Mouse (Mus musculus): ENCODE results near the gene Tnfsf15.

The Tnfsf15 gene

DNA sequence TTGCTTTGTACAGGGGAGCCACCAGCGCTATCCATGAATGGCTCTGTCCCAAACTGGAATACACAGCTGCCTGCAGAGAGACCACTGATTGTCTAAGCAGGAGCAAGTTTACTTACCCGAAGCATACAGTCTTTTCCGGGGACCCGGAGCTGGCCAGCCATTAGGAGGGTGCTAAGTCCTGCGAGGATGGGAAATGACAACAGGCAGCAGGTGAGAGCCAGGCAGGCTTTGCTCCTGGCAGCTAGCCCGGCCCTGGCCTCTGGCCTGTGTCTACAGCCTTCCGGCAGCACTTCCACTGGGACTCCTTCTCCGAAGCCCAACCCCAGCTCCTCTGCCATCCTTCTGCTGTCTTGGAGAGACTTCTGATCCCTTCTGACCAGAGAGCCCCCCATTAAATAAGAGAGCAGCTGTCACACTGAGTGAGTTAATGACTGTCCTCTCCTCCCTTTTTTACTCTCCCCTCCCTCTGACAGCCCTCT is at the start of gene Tnfsf15:
Tnfsf15 (minus strand) TSS at position 421 of the 479 bp plus-strand sequence.
- peak; percentile 92 to 94 for DNase-seq

GRCm38 (mm10) chr4:63792328-63792727 is 47.4 kb upstream of the Tnfsf15 start:
- DNase-seq: no peak

GRCm38 (mm10) chr4:63785466-63785865 is 40.6 kb upstream of the Tnfsf15 start:
- no peak for DNase-seq

DNA sequence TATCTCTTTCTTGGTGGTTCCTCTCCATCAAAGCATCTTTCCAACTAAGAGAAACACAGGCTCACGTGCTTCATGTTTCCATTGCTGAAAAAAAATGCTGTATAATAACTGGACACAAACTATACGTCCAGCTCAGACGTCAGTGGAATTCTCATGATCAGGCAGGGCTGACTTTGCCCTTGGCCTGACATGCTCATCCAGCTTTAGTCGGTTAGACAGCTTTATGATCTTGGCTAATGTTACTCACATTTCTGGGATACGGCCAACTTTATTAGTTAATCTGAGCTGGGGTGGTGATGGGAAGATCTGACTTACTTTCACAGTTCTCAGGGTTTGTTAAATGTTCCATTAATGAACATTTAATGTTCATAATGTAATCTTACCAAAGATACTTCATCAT is 38.9 kb upstream of the Tnfsf15 start:
- DNase-seq: no peak

DNA sequence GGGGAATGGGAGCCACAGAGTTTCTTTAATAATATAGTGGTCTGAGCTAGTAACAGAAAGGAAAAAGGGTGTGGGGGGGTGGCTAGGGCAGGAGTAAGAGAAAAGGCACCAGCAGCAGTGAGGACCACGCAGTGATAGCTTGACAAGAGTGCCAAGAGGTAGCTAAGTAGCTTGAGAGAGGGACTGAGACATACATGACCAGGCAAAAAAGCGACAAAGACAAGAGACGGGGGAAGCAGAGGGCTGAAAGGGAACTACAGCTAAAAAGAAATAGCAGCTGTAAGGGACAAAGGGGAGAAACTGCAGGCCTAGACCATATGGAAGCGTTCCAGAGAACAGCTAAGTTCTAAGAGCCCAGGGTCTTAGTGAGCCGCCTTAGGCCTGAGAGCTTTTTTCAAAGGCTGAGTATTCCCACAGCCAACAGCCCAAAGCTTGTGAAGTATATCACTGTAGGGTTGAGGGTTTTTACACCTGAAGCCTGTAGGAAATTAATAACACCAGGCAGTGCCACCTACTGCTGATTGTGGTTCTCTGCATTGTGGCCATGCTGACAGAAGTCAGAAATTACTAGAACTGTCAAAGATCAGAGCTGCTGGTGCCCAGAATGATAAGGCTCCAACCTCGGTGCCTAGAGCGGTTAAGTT is 38.2 kb upstream of the Tnfsf15 start:
- DNase-seq: no peak

DNA sequence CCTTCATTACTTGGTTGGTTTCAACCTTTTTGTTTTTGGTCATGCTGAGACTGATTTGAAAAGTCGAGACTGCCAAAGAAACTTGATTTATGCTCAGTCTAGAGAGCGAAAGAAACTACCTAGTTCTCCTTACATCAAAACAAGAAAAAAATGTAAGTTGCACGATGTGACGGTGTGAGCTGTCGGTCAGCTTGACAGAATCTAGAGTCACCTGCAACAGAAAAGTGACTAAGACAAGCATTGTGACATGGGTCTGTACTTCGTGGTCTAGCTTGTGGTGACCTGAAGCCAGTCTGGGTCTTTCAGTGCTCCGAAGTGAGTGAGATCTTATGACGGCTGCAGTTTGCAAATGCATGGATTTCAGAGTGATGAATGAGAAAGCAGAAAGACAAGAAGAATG is 32.3 kb upstream of the Tnfsf15 start:
- DNase-seq: no peak

GRCm38 (mm10) chr4:63773306-63774090 is 28.6 kb upstream of the Tnfsf15 start:
- peak; percentile 67 to 79 for DNase-seq

DNA sequence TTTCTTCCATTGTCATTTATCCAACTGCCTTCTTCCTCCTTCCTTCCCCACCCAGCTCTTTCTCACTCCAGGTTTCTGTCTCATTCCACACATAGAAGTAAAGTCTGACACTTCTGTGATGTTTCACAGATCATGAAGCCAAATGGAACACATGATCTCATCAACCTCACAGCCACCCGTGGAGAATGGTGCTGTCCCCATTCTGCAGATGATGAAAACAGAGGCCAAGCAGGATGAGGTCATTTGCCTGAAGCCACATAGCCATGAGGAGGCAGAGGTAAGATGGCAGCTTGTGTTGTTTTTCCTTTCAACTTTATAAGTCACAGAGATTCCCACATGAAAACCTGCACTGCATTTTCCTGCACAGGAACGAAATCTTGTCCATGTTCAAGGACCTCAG is 27.6 kb upstream of the Tnfsf15 start:
- DNase-seq: no peak

GRCm38 (mm10) chr4:63771291-63771690 is 26.4 kb upstream of the Tnfsf15 start:
- DNase-seq: no peak

DNA sequence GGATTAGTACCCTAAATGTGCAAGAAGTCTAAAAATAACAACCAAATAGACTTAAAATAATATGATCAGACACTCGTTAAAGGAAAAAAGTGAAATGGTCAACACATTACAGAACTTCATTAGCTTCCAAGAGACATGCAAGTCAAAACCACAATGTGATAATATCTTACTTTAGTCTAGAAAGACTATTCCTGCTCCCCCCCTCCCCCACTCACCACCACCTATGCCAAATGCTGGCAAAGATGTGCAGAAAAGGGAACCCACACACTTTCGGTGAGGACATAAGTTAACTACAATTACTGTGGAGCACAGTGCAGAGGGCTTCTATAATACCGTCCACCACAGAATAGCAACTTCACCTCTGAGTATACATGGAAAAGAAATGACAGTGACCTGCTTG is 24.2 kb upstream of the Tnfsf15 start:
- no peak for DNase-seq

DNA sequence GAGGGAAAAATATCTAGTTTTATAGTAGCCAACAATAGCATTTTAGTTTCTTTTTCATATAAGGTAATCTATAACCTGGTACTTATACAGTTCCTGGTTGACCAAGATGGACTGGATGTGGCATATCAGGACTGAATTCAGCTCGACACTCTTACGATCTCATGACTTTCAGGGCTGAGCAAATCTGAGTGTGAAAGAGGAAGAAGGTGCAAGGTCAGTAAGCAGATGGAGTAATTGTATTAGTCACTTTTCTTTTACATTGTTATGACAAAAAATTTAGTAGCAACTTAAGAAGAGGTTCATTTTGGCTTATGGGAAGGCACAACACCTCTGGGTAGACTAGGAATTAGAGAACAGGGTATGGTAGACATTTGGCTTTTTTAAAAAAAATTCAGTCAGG is 20.1 kb upstream of the Tnfsf15 start:
- no peak for DNase-seq

DNA sequence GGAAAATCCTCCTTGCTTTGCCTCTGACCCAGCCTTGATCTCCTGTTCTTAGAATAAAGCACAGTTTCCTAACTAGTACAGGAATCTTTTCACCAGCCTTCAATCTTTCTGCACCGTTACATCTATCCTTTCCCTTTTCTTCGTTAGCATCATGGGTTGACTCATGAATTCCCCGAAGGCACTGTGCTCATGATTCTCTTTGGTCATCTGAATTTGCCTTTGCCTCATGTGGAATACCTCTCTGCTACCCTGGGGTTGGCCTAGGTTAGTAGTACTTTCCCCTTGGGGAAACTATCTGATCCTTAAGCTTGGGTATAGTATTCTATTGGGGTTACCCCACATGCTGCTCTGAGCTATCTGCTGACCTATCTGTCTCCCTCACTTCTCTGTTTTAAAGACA is 15.0 kb upstream of the Tnfsf15 start:
- no peak for DNase-seq

DNA sequence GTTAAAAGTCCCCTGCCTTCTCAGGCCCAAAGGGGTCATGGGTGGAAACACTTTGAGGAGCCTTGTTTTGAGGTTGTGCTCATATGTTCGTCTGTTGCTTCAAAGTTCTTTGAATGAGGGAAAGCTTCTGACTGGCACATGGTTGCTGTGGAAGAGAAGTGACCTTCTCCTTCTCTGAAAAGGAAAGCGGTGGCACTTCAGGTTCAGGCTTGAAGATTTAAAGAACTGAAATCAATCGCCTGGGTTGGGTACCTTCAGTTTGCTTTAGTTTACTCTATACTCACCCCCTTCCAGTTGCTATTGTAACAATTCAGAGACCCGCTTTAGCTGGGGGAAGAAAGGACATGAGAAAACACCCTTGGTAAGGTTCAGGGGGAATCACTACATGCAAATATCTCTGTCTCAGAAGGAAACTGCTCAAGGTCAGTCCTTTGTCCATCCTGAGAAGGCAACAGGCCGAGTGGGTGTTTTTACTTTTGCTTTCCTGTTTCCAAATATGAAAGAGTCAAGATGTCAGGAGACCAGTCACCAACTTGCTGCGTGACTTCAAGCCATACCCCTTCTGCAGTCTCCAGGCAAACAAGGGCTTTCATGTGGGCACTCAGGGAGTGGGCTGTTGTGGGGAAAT is 12.7 kb upstream of the Tnfsf15 start:
- no peak for DNase-seq

- no peak for DNase-seq
Measured at GRCm38 (mm10) chr4:63756072-63756471, 11.2 kb upstream of the Tnfsf15 start.

DNA sequence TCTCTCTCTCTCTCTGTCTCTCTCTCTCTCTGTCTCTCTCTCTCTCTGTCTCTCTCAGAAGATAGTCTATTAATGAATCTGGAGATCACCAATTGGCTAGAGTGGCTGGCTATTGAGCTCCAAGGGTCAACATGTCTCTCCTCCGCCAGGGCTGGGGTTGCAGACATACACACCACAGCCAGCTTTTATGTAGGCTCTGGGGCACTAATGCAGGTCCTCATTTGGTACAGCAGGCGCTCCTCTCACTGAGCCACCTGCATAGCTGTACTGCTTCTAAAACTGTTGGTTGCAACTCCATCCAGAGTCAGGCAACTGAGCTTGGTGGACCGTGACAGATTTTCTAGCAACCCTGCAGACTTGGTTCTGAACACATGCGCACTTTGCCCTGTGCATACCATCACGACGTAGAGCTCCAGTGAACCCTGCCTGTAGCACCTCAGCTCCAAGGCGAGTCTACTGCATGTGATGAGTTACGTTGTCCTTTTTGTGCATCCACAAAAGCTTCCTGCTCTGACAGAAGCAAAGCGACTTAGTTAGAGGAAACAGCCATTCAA is 9.6 kb upstream of the Tnfsf15 start:
- DNase-seq: no peak

GRCm38 (mm10) chr4:63753855-63754254 is 8.9 kb upstream of the Tnfsf15 start:
- DNase-seq: no peak

GRCm38 (mm10) chr4:63752687-63753523 is 8.0 kb upstream of the Tnfsf15 start:
- DNase-seq: peak; percentile 27 to 68

- DNase-seq: no peak
Measured at GRCm38 (mm10) chr4:63748061-63748730, 3.3 kb upstream of the Tnfsf15 start.

DNA sequence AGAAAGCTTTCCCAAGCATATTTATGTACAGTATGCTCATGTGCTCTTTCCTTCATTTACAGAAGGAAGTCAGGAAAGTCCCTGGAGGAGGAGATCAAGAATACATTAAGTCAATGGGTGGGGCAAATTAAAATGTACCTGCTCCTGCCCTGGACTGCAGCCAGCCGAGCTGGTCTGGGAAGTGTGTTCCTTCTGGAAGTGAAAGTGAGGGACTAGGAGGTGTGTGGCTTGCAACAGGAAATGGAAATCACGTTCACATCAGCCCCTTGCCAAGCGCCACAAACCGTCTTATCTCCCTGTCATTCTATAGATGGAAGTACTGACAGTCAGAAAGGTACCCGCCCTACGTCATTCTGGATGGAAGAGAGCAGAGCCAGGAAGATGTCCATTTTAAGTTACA is 358 bp upstream of the Tnfsf15 start:
- DNase-seq: peak; percentile 18 to 32

GRCm38 (mm10) chr4:63743660-63744059 is 1.3 kb downstream of the Tnfsf15 start:
- DNase-seq: no peak

- no peak for DNase-seq
Measured at GRCm38 (mm10) chr4:63742763-63743371, 2.0 kb downstream of the Tnfsf15 start.

DNA sequence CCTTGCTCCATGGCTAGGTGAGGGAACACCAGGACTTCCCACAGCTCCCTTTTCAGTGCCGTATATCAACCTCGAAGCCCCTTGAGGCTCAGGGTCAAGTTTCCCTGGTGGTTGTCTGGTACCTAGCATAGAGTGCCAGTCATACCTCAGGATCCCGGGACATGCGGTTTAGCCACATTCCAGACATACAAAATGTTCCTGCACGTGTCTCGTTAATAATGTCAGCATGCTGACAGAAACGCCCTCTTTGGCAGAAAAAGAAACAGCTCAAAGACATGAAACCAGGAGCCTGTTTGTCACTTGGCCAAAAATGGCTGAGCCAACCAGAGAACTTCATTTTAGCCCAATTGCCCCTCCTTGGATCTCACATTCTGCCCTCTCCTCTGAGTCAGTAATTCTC is 2.8 kb downstream of the Tnfsf15 start:
- no peak for DNase-seq

All from cerebellum, postnatal 14 days (tissue).